Mouse (Mus musculus) kidney, adult 9 months (tissue): ENCODE measurements at regions not wholly inside any gene's neighbourhood (a gene's known extent, or its start where the extent isn't known, plus 50 kb on each side); places are given as distances from the start of the nearest gene placed in this dataset.

Experiments
- DNase-seq: peaks from one replicate; pipeline ENCODE4 v3.0.0; 2022

DNA sequence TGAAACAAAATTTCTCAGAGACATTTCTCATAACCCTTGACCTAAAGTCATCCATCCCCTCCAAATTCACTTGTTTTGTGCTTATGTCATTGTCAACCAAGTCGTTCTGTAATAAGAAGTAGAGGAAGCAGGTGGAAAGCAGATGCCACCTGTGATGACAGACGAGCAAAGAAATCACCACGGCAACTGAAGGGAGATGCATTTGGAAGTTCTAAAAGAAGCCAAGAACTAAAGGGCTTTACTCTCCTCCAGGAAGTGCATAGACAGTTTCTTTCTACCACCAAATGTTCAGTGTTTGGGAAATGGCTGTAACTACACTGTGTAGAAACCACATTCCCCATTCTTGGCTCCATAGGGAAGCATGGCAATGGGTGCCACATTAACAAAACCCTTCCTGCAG lies 317.4 kb downstream of the Gm10184 start:
- no peak for DNase-seq

DNA sequence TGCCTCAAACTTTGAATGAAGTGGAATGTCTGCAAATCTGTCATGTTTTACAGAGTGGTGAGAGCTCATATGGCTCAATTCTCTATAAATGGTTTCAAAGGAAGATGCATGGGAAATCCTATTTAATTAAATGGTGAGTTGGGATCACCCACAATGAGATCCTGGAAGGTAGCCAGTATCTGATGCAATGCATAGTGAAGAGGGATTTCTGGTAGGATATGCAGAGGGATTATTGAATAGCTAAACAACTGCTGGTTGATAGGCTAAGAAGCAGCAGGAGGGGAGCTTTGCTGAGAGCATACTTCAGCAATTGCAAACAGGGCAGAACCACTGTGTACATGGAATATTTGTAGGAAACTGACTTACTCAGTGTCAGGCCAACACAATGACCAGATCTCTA lies 350.7 kb downstream of the Gm10184 start:
- DNase-seq: no peak

DNA sequence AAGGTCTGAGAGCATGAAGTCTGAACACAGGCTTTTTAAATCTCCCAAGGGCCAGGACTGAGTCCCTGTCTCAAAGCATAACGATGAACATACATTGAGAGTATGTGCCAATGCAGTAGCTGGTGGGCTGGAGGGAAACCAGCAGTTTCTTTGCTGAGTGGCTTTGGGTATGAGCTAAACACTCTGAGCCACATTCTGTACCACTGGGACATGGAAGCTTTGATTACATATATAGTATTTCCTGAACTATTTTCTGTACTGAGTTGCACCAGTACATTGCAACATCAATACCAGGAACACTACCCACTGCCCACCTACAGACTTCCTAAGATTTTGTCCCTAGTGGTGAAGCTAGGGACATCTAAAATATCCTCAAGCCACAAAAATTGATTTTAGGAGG lies 354.3 kb upstream of the Fshr start:
- DNase-seq: no peak

DNA sequence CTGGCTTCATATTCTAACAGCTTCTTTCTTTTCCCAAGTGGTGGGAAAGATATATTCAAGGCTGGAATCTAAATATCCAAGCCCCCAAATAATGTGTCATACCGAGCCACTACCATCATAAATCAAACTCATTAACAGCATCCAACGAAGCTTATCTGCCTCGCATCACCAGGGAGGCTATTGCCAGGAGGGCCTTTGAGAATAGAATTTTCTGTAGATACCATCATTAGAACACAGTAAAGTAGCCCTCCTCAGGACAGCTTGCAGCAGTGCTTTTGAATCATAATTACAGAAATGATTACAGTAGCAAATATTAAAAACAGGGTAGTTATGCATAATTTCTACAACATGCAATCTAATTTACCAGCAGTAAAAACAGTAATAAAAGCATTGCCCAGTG lies 353.1 kb upstream of the Fshr start:
- DNase-seq: no peak

DNA sequence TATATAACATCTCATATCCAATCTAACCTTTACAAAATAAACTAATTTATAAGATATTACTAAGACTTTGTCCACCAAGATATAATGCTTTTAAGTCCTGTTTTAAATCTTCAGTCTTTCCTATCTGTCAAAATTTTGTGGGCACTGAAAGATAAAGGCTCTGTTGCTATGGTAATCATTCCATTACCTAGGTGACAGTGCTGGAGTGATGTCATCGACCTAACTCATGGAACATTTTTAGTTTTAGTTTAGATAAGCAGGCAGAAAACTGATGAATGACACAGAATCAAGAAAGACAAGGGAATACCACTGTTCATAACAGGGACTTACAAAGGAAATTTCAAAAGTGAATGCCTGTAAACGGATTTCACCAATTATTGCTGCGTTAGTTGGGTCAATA lies 350.3 kb upstream of the Fshr start:
- no peak for DNase-seq

DNA sequence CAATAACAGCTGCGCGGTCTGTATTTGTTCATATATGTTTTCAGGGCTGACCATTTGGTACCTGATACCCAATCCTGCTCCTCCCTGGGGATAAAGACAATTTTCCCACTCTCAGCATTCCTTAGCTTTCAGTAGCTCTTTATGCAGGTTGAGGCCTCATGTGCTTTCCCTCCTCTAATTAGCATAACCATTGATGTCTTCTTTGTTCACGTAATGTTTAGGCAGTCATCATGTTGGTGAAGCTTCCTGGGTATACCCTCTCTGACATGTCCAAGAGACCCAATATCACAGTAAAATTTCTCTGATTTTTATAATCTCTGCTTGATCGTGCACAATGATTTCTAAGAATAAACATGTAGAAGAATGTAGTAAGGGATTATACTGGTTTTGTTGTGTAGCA lies 321.4 kb upstream of the Fshr start:
- no peak for DNase-seq

DNA sequence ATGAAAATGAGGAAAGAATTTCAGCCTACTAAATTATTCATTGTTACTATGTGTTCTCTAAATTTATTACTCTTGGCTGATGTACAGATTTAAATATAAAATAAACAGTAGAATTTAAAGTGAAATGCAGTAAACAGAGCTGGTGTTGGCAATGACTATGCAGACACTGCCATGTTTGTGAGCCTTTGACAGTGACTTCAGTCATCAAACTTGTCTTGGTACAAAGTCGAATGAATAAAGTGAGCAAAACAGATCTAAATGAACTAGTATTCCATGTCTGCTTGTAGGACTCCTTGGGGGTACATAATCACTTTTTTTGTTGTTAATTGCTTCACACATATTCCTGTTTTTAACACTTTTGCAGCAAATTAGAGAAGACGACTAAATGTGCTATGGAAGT lies 318.9 kb upstream of the Fshr start:
- DNase-seq: no peak

DNA sequence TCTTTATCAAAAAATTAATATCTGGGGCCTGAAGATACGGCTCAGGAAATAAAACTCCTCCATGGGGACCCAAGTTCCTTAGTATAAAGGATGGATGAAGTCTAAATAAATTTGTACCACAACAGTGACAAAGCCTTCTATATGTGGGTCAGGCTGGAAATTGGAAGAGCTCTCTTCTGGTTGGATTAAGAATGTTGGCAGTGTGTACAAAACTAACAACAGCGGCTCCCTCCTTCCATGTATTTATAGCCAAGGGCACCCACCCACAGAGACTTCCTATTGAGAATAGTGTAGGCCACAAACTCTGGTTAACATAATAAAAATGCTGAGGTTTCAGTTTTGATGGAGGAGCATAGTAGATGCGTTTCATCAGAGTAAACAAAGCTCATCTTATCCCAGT lies 304.8 kb upstream of the Fshr start:
- DNase-seq: no peak

DNA sequence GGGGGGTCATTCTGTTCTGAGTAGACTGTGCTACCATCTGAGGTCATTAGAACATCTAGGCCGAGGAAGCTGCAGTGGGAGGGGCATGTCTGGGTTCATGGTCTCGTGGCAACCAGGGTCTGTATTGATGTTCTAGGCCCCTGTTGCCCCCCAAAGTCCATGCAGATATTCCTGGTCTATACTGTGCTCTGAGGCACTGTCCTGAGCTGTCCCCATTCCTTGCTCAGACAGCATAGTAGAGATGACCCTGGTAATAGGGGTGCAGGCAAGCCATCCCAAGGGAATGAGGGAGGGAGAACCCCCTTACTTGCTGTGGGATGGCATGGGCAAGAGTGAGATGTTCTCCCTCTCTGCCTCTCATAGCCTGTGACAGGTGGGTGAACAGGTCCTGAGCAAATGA lies 293.1 kb upstream of the Fshr start:
- DNase-seq: no peak

DNA sequence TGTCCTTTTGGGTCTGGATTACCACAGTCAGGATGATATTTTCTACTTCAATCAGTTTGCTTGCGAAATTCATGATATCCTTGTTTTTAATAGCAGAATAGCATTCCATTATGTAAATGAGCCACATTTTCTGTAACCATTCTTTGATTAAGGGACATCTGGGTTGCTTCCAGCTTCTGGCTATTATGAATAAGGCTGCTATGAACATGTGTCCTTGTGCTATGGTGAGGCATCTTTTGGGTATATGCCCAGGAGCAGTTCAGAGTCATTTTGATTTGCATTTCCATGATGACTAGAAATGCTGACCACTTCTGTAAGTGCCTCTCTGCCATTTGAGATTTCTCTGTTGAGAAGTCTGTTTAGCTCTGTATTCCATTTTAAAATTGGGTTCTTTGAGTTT lies 266.0 kb upstream of the Fshr start:
- DNase-seq: no peak

DNA sequence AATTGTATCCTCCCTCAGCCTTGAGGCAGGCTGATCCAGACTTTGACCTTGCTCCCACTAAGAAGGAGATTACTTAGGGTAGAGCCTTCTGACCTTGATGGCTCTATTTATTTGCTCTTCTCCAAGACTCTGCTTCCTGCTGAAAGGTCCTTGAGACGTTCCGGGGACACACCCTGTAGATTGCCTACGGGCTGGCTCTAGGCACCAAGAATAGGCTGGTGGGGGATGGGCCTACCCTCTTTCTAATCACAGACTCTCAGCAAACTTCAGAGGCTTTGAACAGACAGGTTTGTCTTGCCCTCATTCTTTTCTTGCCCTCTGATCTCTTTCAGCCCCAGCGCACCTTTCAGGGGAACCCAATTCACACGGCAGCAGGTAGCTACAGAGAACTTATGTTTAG lies 265.4 kb upstream of the Fshr start:
- no peak for DNase-seq

DNA sequence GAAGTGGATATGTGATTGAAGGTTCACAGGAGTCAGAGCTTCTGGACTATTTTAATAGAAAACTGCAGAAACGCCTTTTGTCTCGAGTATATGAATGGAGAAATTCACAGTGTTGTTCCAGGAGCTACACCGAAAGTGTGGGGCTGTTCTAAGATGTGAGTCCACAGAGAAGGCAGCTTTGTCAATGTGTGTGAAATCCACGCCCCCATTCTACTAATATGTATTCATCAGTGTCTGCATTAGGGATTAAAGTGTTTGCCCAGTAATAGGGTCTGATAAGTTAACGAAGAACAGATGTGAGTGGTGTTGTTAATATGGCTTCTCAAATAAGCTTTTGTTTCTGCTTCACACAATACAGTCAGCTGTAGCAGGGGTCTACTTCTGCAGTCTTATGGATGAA lies 260.0 kb upstream of the Fshr start:
- no peak for DNase-seq

DNA sequence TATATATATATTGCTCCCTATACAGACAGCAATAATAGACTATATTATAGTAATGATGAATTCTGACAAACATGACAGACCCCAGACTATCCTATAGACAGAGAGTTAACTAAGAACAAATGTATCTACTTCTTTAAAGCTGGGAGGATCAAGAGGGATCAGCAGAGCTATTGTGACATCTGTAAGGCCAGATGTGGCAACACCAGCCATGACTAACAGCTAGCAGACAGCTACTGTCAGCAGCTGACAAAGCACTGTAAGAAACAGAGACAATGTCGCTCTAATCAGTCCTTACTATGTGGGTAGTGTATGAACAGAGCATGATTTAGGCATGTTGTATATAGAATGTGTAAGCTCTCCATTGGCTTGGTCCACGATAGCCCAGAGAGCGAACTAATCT lies 253.8 kb upstream of the Fshr start:
- no peak for DNase-seq

DNA sequence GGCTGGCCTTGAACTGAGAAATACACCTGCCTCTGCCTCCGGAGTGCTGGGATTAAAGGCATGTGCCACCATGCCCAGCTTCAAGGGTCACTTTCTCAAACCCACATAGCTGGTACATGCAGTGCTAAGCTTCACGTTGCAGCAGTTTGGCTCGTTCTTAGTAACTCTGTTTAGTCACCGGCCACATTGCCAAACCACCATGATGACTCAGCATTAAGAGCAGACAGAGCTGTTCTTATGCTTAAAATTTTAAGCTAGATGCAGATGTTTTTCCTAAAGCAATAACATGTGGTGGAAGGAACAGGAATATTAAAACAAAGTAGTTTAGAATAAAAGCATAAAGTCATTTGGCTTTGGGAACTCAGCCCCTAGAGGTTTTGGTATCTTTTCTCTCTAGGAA lies 250.2 kb upstream of the Fshr start:
- peak; percentile 1 for DNase-seq

DNA sequence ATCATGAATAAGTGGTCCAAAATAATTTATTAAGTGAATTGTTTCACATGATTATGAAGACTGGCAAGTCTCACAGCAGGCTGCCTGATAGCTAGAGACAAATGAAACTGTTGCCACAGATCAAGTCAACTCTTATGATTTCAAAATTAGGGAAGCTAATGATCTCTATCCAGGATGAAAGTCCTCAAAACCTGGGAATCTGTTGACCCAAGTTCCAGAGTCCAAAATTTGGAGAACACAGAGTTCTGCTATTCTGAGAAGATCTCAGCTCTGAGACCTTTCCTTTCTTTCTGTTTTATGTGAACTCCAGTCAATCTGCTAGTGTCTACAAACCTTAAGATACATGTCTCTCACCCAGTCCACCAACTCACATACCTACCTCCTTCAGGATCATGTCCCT lies 248.9 kb upstream of the Fshr start:
- peak; percentile 25 for DNase-seq

DNA sequence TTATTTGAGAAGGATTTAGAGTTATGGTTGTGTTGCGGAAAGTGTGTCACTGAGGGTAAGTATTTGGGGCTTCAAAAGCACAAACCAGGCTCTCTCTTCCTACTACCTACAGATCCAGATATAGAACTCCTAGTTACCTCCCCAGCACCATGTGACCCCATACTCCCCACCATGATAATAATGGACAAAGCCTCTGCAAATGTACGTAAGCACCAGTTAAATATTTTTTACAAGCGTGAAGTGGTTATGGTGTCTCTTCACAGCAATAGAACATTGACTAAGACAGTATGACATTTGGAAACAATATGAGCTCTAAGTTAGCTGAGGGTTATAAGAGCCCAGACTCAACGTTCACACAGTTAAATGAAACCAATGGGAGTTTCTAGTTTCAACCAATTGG lies 233.8 kb upstream of the Fshr start:
- no peak for DNase-seq

DNA sequence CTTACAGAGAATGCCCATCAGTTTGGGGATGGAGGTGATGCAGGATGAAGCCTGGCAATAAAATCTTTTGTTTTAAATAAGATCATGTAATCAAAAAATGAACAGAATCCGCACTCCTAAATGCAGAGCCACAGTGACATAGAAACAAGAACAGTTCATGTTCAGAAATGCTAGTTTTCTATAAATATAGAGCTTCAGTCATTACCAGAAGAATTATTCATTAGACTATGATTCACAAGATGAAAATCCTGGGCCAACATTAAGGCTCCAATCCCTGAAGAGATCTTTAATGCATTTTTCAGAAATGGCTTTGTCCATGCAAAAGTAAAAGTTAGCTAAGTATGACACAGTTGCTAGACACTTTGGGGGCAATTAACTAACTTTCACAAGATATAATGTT lies 209.6 kb upstream of the Fshr start:
- DNase-seq: no peak

DNA sequence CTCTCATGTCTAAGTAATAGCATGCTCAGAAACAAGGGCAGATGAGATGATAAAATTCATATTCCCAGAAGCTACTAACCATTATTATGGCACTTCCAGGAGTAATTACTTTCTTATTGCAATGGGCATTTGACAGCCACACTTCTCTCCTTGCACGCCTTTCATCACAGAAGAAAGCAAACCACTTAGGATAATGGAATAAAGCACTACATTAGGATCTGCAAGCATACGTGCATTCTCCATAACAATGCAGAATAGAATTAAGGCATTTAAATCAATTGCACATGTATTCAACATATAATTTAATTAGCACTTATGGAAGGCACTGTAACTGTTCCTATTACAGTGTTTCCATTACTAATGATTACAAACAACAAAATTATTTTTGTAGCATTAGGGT lies 205.1 kb upstream of the Fshr start:
- DNase-seq: no peak

DNA sequence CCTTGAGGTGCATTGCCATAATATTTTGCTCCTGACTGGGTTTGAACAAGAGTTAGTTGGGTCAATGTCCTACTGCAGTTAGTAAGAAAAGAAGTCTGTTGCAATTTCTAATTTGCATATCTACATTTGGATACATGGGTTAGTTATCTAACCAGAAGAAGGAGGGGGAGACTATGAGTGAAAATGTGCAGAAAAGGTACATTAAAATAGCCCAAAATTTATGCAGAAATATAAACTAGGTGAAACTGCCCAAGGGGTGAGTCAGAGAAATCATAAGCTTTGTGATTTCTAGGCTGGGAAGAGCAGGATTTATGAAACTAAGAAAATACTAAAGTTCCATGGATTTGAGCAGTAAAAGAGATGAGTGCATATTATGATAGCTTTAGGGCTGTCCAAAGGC lies 156.8 kb upstream of the Fshr start:
- DNase-seq: no peak

DNA sequence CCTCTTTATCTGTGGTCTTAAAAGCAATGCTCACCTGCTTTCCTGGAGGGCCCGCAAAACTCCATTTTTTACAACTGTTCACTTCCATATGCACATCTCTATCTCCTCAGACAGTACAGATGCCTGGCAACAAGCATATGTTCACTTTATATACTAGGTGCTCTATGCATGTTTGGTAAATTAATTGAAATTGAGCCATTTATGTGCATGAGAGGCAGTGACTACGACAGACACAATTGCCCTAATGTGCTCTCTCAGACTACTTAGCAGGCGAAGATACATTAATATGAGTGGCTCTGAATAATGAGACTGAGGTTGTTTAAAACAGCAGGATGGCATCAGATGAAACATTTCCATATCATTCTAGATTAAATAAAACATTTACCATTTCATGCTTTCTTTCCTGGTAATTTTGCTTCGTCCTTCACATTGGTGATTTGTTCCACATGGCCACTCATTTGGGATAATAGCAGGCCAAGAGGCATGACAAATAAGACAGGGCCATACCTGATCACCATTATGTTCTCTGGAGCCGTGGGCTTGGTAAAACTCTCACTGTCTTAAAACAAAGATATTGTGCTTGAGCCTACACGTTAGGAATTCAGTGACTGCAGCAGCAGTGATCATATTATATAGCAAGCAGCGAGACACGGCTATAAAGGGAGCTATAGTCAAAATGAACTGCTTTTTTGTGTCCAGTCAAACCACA lies 140.2 kb upstream of the Fshr start:
- no peak for DNase-seq

DNA sequence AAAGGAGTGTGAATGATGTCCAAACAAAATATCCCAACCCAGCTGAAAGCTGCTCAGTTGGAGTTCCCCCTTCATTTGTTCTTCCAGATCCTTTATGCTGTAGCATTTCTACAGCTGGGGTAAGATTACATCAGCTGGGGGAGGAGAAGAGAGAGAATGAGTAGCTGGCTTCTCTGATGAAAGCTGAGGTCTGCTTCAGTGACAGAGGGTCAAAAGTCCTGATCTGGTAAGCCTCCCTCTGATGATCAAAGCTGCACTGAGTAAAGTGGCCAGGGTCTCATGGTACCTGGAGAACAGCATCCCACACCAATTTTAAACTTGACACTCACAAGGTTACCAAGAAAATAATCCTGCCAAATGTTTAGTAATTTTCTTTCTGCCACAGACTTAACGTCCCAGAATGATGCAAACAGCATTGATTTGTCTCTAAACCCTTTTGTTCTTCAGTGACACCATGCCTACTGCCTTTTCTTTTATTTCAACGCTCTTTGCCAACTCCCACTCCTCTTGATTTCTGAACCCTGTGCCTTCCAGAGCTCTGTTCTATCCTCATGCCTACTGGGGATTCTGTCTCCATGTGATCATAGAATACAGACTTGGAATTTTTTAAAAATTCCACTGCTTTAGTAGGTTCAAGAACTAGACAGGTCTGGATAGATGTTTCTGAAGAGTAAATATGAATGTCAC lies 119.3 kb upstream of the Fshr start:
- no peak for DNase-seq

DNA sequence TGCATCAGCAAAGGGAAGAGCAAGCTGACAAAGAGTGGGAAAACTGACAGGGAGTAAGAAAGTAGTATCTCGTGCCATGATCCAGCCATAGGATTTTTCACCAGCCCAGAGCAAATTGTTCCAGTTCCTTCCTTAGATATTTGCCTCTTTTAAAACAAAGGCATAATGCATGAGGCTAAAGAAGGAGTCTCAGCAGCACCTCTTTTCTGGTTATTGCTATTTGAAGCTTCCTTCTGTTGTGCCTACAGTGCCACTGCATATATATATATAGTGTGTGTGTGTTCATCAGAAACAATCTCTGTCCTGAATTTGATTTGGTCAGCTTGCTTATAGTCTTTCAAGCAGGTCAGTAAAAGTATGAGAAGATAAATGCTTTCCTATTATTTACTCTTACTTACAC lies 117.9 kb upstream of the Fshr start:
- no peak for DNase-seq

DNA sequence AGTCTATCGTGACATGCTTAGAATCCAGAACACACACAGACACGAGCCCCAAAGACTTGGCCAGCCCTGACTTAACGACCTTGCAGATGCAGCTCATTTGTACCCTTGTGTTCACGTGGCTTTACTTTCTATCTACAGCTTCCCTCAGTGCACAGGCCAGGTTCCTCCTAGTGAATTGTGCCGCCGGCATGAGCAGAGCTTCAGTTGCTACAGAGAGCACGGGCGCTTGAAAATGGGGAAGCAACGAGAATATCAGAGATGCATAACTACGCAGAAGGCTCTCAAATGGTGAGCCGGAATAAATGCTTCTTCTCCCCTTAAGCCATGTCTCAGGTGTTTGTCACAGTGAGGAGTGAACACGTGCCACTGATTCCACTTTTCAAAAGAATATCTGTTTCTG lies 110.7 kb upstream of the Fshr start:
- DNase-seq: no peak

DNA sequence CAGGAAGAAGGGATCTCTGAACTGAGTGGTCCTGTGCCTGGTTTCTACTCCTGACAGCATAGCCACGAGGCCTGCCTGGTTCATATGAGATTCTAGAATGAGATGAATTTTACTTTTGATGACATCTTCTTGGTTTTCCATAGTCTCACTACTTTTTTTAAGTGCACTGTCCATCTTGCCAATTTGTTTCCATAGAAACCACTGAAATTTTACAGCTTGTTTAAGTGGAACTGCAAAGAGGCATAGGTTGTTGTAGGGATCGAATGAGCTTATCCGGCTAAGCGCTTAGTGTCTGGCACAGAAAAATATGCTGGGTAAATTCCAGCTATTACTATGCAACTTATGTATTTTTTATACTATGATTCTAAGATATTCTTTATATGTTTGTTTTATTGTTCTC lies 100.8 kb upstream of the Fshr start:
- DNase-seq: no peak
